Mouse (Mus musculus) intestine, postnatal 0 days (tissue): ENCODE results near the gene Setd6. TPM values are rescaled to one million over a fixed set of nuclear protein-coding genes. Genes with fewer than 3 reads are reported as not detected.

ENCODE experiments used
- ATAC-seq: fragments of 200-750 bp; cut with Nextera tagmentation; 2 replicates; pipeline ENCODE4 v1.8.0; 2017; ENCODE audit warnings: mild to moderate bottlenecking, moderate TSS enrichment, moderate library complexity
- H3K27ac ChIP-seq: fragments of 300-500 bp; sonication (generic); 2 replicates; pipeline ENCODE4 v1.5.1; 2014; ENCODE audit warnings: mild to moderate bottlenecking, low read depth, low read length, moderate library complexity
- H3K27me3 ChIP-seq: fragments of 300-500 bp; sonication (generic); replicated peaks from 2 replicates; pipeline ENCODE4 v1.6.1; 2014; ENCODE audit warnings: low read length, mixed read lengths; ENCODE audit not compliant: control insufficient read depth, insufficient read depth
- H3K36me3 ChIP-seq: fragments of 300-500 bp; sonication (generic); 2 replicates; pipeline ENCODE4 v1.6.1; 2014; ENCODE audit warnings: mild to moderate bottlenecking, moderate library complexity; ENCODE audit not compliant: control insufficient read depth, insufficient read depth
- H3K4me1 ChIP-seq: fragments of 300-500 bp; sonication (generic); replicated peaks from 2 replicates; pipeline ENCODE4 v1.6.1; 2014; ENCODE audit warnings: antibody characterized with exemption, low read length, mixed read lengths; ENCODE audit not compliant: control insufficient read depth, insufficient read depth
- H3K4me2 ChIP-seq: fragments of 300-500 bp; sonication (generic); replicated peaks from 2 replicates; pipeline ENCODE4 v1.6.1; 2014; ENCODE audit warnings: low read depth, mild to moderate bottlenecking, moderate library complexity
- H3K4me3 ChIP-seq: fragments of 300-500 bp; sonication (generic); 2 replicates; pipeline ENCODE4 v1.5.1; 2014; ENCODE audit warnings: low read depth, low read length
- H3K9ac ChIP-seq: fragments of 300-500 bp; sonication (generic); 2 replicates; pipeline ENCODE4 v1.6.1; 2014; ENCODE audit warnings: mild to moderate bottlenecking, low read depth, low read length
- H3K9me3 ChIP-seq: fragments of 300-500 bp; sonication (generic); 2 replicates; pipeline ENCODE4 v1.6.1; 2016; ENCODE audit warnings: mixed run types; ENCODE audit not compliant: control insufficient read depth
- CTCF ChIP-seq: sonication (generic); IDR thresholded peaks from 2 replicates; pipeline ENCODE4 v1.5.1; 2016; ENCODE audit warnings: low read depth, mild to moderate bottlenecking, control low read depth, antibody characterized with exemption, moderate library complexity
- WGBS: fragments of 180-500 bp; shearing (Covaris S2); extraction: QIAGEN DNeasy Blood & Tissue Kit; methylation state at CpG from one replicate; pipeline ENCODE4 v1.1.7; 2014; 5-methylcytosine and 5-hydroxymethylcytosine counted together
- polyA plus RNA-seq: library from polyadenylated mRNA; unstranded; fragments of >200 nt; fragmentation: Nextera tagmentation; extraction: Ambion mirVana; gene quantifications from 2 replicates; pipeline ENCODE4 v1.2.1, GENCODE M21; 2015

Setd6 gene
- polyA plus RNA-seq, 1 experiment from 2014 or later, result 8.2 TPM

GRCm38 (mm10) chr8:95697128-95697527 lies 18.6 kb upstream of the Setd6 start:
- Histone ChIP-seq H3K4me2 (no peak overlapping the region), H3K9me3 (no peaks in the 10 kb centered on the region), H3K4me3 (no peak overlapping the region), H3K27me3 (peaks cover 31% of the 10 kb centered on the region; the same call in 1 of the 2 replicates), H3K9ac (no peak overlapping the region), H3K27ac (no peak overlapping the region), H3K36me3 (no peaks in the 10 kb centered on the region), H3K4me1 (no peaks in the 10 kb centered on the region)
- ATAC-seq, result peak; percentile 45; the same call in 1 of the 2 replicates
- 1% methylated on average over 11 of the region's 11 CpGs for WGBS
- peak; percentile 98 for TF ChIP-seq CTCF

- 26% methylated on average over 6 of the region's 6 CpGs for WGBS
- TF ChIP-seq CTCF, result no peak
These were observed 17.5 kb upstream of the Setd6 start for GRCm38 (mm10) chr8:95698179-95698578.

DNA sequence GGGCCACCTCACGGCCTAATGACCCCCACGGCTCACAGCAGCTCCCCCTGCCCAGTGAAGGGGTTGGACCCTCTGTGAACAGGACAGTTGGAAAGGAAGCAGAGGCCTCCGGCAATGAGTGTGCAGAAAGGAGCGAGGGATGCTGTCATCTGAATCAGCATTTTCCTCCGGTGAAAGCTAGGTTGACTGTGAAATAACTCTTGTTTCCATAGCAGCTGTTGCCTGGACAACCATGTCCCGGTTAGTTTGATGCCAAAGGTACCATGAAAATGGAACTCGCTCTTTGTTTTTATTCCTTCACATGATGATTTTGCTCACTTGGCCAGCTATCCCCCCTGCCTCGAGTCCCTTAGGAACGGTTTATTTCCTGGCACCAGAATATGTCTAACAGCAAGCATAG lies 15.4 kb upstream of the Setd6 start:
- H3K27ac ChIP-seq, result no peak overlapping the region
- WGBS, result 69% methylated on average over 9 of the region's 9 CpGs
- ATAC-seq, result no peak
- no peak overlapping the region for H3K4me2 ChIP-seq
- H3K9me3 ChIP-seq, result no peaks in the 10 kb centered on the region
- H3K4me1 ChIP-seq, result peaks cover 11% of the 10 kb centered on the region; the same call in 1 of the 2 replicates
- H3K9ac ChIP-seq, result no peak overlapping the region
- H3K27me3 ChIP-seq, result peaks cover 22% of the 10 kb centered on the region; the same call in 1 of the 2 replicates
- H3K36me3 ChIP-seq, result no peaks in the 10 kb centered on the region
- TF ChIP-seq CTCF, result no peak
- no peak overlapping the region for H3K4me3 ChIP-seq

More at GRCm38 (mm10) chr8:95698179-95698578, 17.5 kb upstream of the Setd6 start:
- Histone ChIP-seq H3K36me3 (no peaks in the 10 kb centered on the region), H3K9me3 (no peaks in the 10 kb centered on the region), H3K4me3 (no peak overlapping the region), H3K27ac (no peak overlapping the region), H3K4me1 (peaks cover 6% of the 10 kb centered on the region; the same call in 1 of the 2 replicates), H3K27me3 (peaks cover 31% of the 10 kb centered on the region; the same call in 1 of the 2 replicates), H3K9ac (no peak overlapping the region), H3K4me2 (no peak overlapping the region)
- ATAC-seq, result no peak

GRCm38 (mm10) chr8:95701809-95702208 lies 13.9 kb upstream of the Setd6 start:
- H3K27me3 ChIP-seq, result peaks cover 17% of the 10 kb centered on the region; the same call in 1 of the 2 replicates
- H3K36me3 ChIP-seq, result no peaks in the 10 kb centered on the region
- no peak for TF ChIP-seq CTCF
- no peak overlapping the region for H3K9ac ChIP-seq
- ATAC-seq, result no peak
- WGBS, result 77% methylated on average over 4 of the region's 4 CpGs
- no peak overlapping the region for H3K4me2 ChIP-seq
- no peak overlapping the region for H3K27ac ChIP-seq
- H3K4me1 ChIP-seq, result peaks cover 11% of the 10 kb centered on the region; the same call in 1 of the 2 replicates
- H3K4me3 ChIP-seq, result no peak overlapping the region
- no peaks in the 10 kb centered on the region for H3K9me3 ChIP-seq

- Histone ChIP-seq H3K4me1 (peaks cover 11% of the 10 kb centered on the region; the same call in 1 of the 2 replicates), H3K9ac (peak overlapping the region; percentile 38), H3K36me3 (no peaks in the 10 kb centered on the region), H3K27ac (no peak overlapping the region), H3K4me3 (peak overlapping the region; percentile 50), H3K9me3 (no peaks in the 10 kb centered on the region), H3K4me2 (peak overlapping the region; percentile 98), H3K27me3 (0 out of 2 replicates have a peak, but pooled peaks cover 11% of the 10 kb centered on the region)
- TF ChIP-seq CTCF, result no peak
- peak; percentile 72 for ATAC-seq
- WGBS, result 2% methylated on average over 34 of the region's 34 CpGs
These were observed 12.9 kb upstream of the Setd6 start for GRCm38 (mm10) chr8:95702480-95703446.
